Mouse (Mus musculus): ENCODE data around the gene D230025D16Rik. TPM values are rescaled to one million over a fixed set of nuclear protein-coding genes. Genes with fewer than 3 reads are reported as not detected.
"Not testable (repeated sequence)": the region's sequence is repeated elsewhere in the genome, so short reads cannot be mapped to it uniquely, and the experiment has no call there.

D230025D16Rik gene
- 16.9 and 20.3 TPM in 2 replicates for polyA plus RNA-seq (2015; fragmentation: Nextera tagmentation; extraction: Ambion mirVana)

GRCm38 (mm10) chr8:105224413-105225271 lies at the start of gene D230025D16Rik:
Gene D230025D16Rik (plus strand): TSS chr8:105225145.
- WGBS (ENCODE audit: insufficient replicate concordance), result 4% methylated on average over 34 of the region's 34 CpGs
- H3K36me3 ChIP-seq (replicated peaks), result 0 out of 2 replicates have a peak, but pooled peaks cover 5% of the 10 kb centered on the region

GRCm38 (mm10) chr8:105175287-105175686 lies 49.7 kb upstream of the D230025D16Rik start:
- Histone ChIP-seq H3K27me3 (peaks cover 35% of the 10 kb centered on the region), H3K4me1 (replicated peaks) (peaks cover 19% of the 10 kb centered on the region)
- 75% methylated on average over 3 of the region's 3 CpGs for WGBS (ENCODE audit: insufficient replicate concordance)
- not testable (repeated sequence) for H3K27ac ChIP-seq (replicated peaks); H3K9ac ChIP-seq; H3K4me3 ChIP-seq (replicated peaks); H3K4me2 ChIP-seq; ATAC-seq (ENCODE audit: insufficient read depth); H3K9me3 ChIP-seq (replicated peaks); H3K36me3 ChIP-seq (replicated peaks)

More at GRCm38 (mm10) chr8:105224413-105225271, at the start of gene D230025D16Rik:
- peak; percentile 91 for ATAC-seq (ENCODE audit: insufficient read depth)
- peaks cover 35% of the 10 kb centered on the region for H3K4me1 ChIP-seq (replicated peaks)
- no peaks in the 10 kb centered on the region for H3K27me3 ChIP-seq
- no peaks in the 10 kb centered on the region for H3K9me3 ChIP-seq (replicated peaks)
- peak within 1 kb of the TSS; percentile 84 for H3K4me2 ChIP-seq
- H3K27ac ChIP-seq (replicated peaks), result peak within 1 kb of the TSS; percentile 90
- H3K4me3 ChIP-seq (replicated peaks), result peak within 1 kb of the TSS; percentile 86
- peak within 1 kb of the TSS; percentile 91 for H3K9ac ChIP-seq

GRCm38 (mm10) chr8:105178211-105178800 lies 46.6 kb upstream of the D230025D16Rik start:
- Histone ChIP-seq H3K4me2 (no peak overlapping the region), H3K4me3 (replicated peaks) (no peak overlapping the region), H3K27me3 (peaks cover 7% of the 10 kb centered on the region; the same call in 1 of the 2 replicates), H3K4me1 (replicated peaks) (no peaks in the 10 kb centered on the region), H3K9me3 (replicated peaks) (no peaks in the 10 kb centered on the region), H3K9ac (no peak overlapping the region), H3K36me3 (replicated peaks) (peaks cover 4% of the 10 kb centered on the region; the same call in 1 of the 2 replicates), H3K27ac (replicated peaks) (no peak overlapping the region)
- no peak for ATAC-seq (ENCODE audit: insufficient read depth)
- WGBS (ENCODE audit: insufficient replicate concordance), result 76% methylated on average over 6 of the region's 6 CpGs

- no peak for ATAC-seq (ENCODE audit: insufficient read depth)
- H3K4me2 ChIP-seq, result no peak overlapping the region
- H3K4me1 ChIP-seq (replicated peaks), result no peaks in the 10 kb centered on the region
- H3K36me3 ChIP-seq (replicated peaks), result peaks cover 3% of the 10 kb centered on the region; the same call in 1 of the 2 replicates
- WGBS (ENCODE audit: insufficient replicate concordance), result 60% methylated on average over 1 of the region's 1 CpGs
- no peak overlapping the region for H3K4me3 ChIP-seq (replicated peaks)
- H3K9ac ChIP-seq, result no peak overlapping the region
- no peak overlapping the region for H3K27ac ChIP-seq (replicated peaks)
- H3K27me3 ChIP-seq, result no peaks in the 10 kb centered on the region
- no peaks in the 10 kb centered on the region for H3K9me3 ChIP-seq (replicated peaks)
These were observed 42.7 kb upstream of the D230025D16Rik start for GRCm38 (mm10) chr8:105182201-105182600.

- ATAC-seq (ENCODE audit: insufficient read depth), result no peak
- WGBS (ENCODE audit: insufficient replicate concordance), result 67% methylated on average over 1 of the region's 1 CpGs
- H3K4me3 ChIP-seq (replicated peaks), result no peak overlapping the region
- H3K36me3 ChIP-seq (replicated peaks), result no peaks in the 10 kb centered on the region
- H3K4me2 ChIP-seq, result no peak overlapping the region
- H3K4me1 ChIP-seq (replicated peaks), result no peaks in the 10 kb centered on the region
- H3K9ac ChIP-seq, result no peak overlapping the region
- no peak overlapping the region for H3K27ac ChIP-seq (replicated peaks)
- no peaks in the 10 kb centered on the region for H3K27me3 ChIP-seq
- no peaks in the 10 kb centered on the region for H3K9me3 ChIP-seq (replicated peaks)
These were observed 38.4 kb upstream of the D230025D16Rik start for GRCm38 (mm10) chr8:105186467-105187005.

GRCm38 (mm10) chr8:105192182-105192581 lies 32.8 kb upstream of the D230025D16Rik start:
- no peak overlapping the region for H3K27ac ChIP-seq (replicated peaks)
- H3K4me1 ChIP-seq (replicated peaks), result no peaks in the 10 kb centered on the region
- peaks cover 14% of the 10 kb centered on the region for H3K36me3 ChIP-seq (replicated peaks)
- no peak overlapping the region for H3K4me3 ChIP-seq (replicated peaks)
- no peak for ATAC-seq (ENCODE audit: insufficient read depth)
- H3K9me3 ChIP-seq (replicated peaks), result no peaks in the 10 kb centered on the region
- no peak overlapping the region for H3K4me2 ChIP-seq
- H3K9ac ChIP-seq, result no peak overlapping the region
- H3K27me3 ChIP-seq, result no peaks in the 10 kb centered on the region
- whole genome bisulfite sequencing (ENCODE audit: insufficient replicate concordance), result 78% methylated on average over 5 of the region's 5 CpGs

- H3K27ac ChIP-seq (replicated peaks), result no peak overlapping the region
- peaks cover 2% of the 10 kb centered on the region; the same call in 1 of the 2 replicates for H3K36me3 ChIP-seq (replicated peaks)
- H3K4me3 ChIP-seq (replicated peaks), result no peak overlapping the region
- no peak for ATAC-seq (ENCODE audit: insufficient read depth)
- H3K9me3 ChIP-seq (replicated peaks), result no peaks in the 10 kb centered on the region
- H3K4me2 ChIP-seq, result no peak overlapping the region
- no peak overlapping the region for H3K9ac ChIP-seq
- peaks cover 10% of the 10 kb centered on the region; the same call in 1 of the 2 replicates for H3K4me1 ChIP-seq (replicated peaks)
- no peaks in the 10 kb centered on the region for H3K27me3 ChIP-seq
- 47% methylated on average over 1 of the region's 1 CpGs for WGBS (ENCODE audit: insufficient replicate concordance)
These were observed 19.2 kb upstream of the D230025D16Rik start for GRCm38 (mm10) chr8:105205748-105206147.

GRCm38 (mm10) chr8:105206766-105207275 lies 18.1 kb upstream of the D230025D16Rik start:
- peaks cover 2% of the 10 kb centered on the region; the same call in 1 of the 2 replicates for H3K36me3 ChIP-seq (replicated peaks)
- no peak overlapping the region for H3K9ac ChIP-seq
- no peak overlapping the region for H3K27ac ChIP-seq (replicated peaks)
- H3K9me3 ChIP-seq (replicated peaks), result no peaks in the 10 kb centered on the region
- no peak for ATAC-seq (ENCODE audit: insufficient read depth)
- WGBS (ENCODE audit: insufficient replicate concordance), result 66% methylated on average over 7 of the region's 7 CpGs
- H3K4me2 ChIP-seq, result no peak overlapping the region
- H3K4me3 ChIP-seq (replicated peaks), result no peak overlapping the region
- no peaks in the 10 kb centered on the region for H3K27me3 ChIP-seq
- H3K4me1 ChIP-seq (replicated peaks), result peaks cover 10% of the 10 kb centered on the region; the same call in 1 of the 2 replicates

- no peak for ATAC-seq (ENCODE audit: insufficient read depth)
- WGBS (ENCODE audit: insufficient replicate concordance), result 39% methylated on average over 2 of the region's 2 CpGs
These were observed 17.2 kb upstream of the D230025D16Rik start for GRCm38 (mm10) chr8:105207675-105208273.

GRCm38 (mm10) chr8:105209153-105210110 lies 15.5 kb upstream of the D230025D16Rik start:
- H3K36me3 ChIP-seq (replicated peaks), result no peaks in the 10 kb centered on the region; the same call in 1 of the 2 replicates
- 21% methylated on average over 1 of the region's 1 CpGs for WGBS (ENCODE audit: insufficient replicate concordance)
- ATAC-seq (ENCODE audit: insufficient read depth), result no peak
- H3K27ac ChIP-seq (replicated peaks), result 0 out of 2 replicates have a peak overlapping the region, but pooled peaks have one; percentile 14
- H3K4me2 ChIP-seq, result no peak overlapping the region
- peaks cover 10% of the 10 kb centered on the region; the same call in 1 of the 2 replicates for H3K4me1 ChIP-seq (replicated peaks)
- H3K27me3 ChIP-seq, result no peaks in the 10 kb centered on the region
- H3K9me3 ChIP-seq (replicated peaks), result no peaks in the 10 kb centered on the region
- H3K9ac ChIP-seq, result no peak overlapping the region
- H3K4me3 ChIP-seq (replicated peaks), result no peak overlapping the region

More at GRCm38 (mm10) chr8:105207675-105208273, 17.2 kb upstream of the D230025D16Rik start:
- Histone ChIP-seq H3K36me3 (replicated peaks) (peaks cover 2% of the 10 kb centered on the region; the same call in 1 of the 2 replicates), H3K27me3 (no peaks in the 10 kb centered on the region), H3K9me3 (replicated peaks) (no peaks in the 10 kb centered on the region), H3K27ac (replicated peaks) (no peak overlapping the region), H3K4me2 (no peak overlapping the region), H3K4me3 (replicated peaks) (no peak overlapping the region), H3K4me1 (replicated peaks) (peaks cover 10% of the 10 kb centered on the region; the same call in 1 of the 2 replicates), H3K9ac (no peak overlapping the region)
